Mouse (Mus musculus) splenic B cell, adult 2 months (primary cell): ENCODE results near the gene Plcb1.

Experiments used
- DNase-seq: peaks from one replicate; pipeline ENCODE4 v3.0.0-alpha.2; 2011; ENCODE audit warnings: low read depth, low spot score
- H3K27me3 ChIP-seq: 2 replicates; pipeline ENCODE4 v1.6.1; 2012; ENCODE audit warnings: mild to moderate bottlenecking, low read length, moderate library complexity, mixed read lengths; ENCODE audit not compliant: control insufficient read depth, poor library complexity, insufficient read depth, severe bottlenecking
- H3K36me3 ChIP-seq: 2 replicates; pipeline ENCODE4 v1.6.1; 2012; ENCODE audit warnings: mild to moderate bottlenecking, low read length, moderate library complexity, mixed read lengths; ENCODE audit not compliant: control insufficient read depth, poor library complexity, insufficient read depth, severe bottlenecking

The Plcb1 gene

GRCm38 (mm10) chr2:134914091-134914550, 128.3 kb downstream of the Plcb1 start:
- no peak for DNase-seq
- H3K36me3 ChIP-seq, result no peaks in the 10 kb centered on the region
- no peaks in the 10 kb centered on the region for H3K27me3 ChIP-seq

GRCm38 (mm10) chr2:134915035-134915434, 129.2 kb downstream of the Plcb1 start:
- no peak for DNase-seq
- H3K36me3 ChIP-seq, result no peaks in the 10 kb centered on the region
- no peaks in the 10 kb centered on the region for H3K27me3 ChIP-seq

DNA sequence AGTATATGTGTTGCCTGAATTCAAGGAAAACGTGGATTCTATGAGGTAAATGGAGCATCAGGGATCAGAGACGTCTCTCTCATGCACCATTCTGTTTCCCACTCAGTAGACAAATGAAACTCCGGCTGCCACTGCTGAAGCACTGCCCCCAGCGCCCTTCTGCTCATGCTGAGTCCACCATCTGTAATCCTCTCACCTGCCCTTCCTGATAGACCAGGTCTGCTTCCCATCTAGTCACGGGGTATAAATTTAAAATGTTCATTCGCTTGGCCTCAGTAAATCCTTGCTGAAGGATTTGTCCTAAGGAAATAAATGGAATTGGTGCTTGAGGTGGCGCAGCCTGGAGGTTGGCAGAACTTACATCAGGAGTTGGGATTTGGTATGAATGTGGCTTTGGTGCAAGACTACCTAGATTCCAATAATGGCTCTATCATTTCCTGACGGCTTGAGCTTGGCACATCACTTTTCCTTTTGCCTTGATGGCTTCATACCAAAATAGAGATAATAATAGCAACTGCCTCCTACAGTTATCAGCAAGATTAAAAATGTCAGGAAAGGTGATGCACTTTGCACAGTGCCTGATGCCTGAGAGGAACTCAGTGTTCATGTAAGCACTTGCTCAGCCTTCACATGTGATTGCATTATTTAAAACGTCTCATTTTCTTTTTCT, 134.9 kb downstream of the Plcb1 start:
- no peak for DNase-seq
- no peaks in the 10 kb centered on the region for H3K27me3 ChIP-seq
- H3K36me3 ChIP-seq, result no peaks in the 10 kb centered on the region

DNA sequence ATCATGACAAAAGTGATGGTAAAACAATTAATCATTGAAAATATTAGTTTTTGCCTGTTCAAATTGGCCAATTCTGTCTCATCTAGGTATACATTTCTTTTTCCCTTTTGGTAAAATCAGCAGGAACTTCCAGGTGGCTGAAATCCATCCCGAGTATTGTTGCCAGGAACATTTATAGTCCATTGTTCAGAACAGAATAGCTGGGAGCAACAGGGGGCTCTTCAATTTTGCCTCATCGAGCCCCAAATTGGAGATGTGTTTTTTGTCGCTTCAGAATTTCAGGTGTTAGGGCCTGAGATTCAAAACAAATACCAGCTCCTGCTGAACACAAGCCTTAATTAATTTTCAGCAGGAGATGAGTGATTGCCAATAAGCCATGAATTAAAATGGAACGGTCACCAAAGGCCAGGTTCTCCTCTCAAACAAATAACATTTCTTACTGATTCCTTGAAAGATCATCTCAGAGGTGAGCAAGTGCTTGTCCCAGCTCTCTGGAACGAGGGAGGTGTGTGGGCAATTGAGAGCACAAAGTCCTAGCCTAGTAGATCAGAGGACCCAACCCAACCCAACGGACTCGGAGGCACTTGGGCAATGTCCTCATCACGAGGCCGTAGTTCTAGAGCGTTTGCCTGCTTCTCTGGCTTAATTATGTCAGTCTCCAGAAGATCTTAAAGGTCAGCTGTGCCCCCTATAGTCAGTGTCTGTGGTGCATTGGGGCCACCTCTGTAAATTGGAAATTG, 136.9 kb downstream of the Plcb1 start:
- no peak for DNase-seq
- Histone ChIP-seq H3K36me3 (no peaks in the 10 kb centered on the region), H3K27me3 (no peaks in the 10 kb centered on the region)

DNA sequence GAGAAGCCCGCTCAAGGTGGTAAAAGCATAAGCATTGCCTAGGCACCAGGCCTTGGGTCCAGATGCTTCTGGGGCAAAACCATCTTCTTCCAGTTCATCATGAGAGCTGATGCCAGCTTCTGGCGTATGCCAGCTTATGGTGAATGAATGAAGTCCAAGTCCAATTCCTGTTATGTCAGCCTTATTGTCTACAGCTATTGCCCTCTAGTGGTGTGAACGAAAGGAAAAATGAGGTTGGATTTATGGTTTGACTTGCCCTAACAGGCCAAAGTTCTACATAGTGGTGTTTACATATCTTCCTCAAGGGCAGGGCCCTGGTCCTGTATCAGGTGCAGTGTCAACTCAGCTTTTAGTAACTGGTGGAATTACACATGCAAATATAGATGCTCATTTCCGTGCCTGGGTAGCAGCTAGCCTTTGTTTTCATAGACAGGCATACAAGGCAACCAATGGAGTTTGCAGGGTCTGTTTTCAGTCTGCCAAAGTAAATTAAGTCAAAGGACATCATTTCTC, 138.3 kb downstream of the Plcb1 start:
- DNase-seq, result no peak
- Histone ChIP-seq H3K27me3 (no peaks in the 10 kb centered on the region), H3K36me3 (no peaks in the 10 kb centered on the region)

DNA sequence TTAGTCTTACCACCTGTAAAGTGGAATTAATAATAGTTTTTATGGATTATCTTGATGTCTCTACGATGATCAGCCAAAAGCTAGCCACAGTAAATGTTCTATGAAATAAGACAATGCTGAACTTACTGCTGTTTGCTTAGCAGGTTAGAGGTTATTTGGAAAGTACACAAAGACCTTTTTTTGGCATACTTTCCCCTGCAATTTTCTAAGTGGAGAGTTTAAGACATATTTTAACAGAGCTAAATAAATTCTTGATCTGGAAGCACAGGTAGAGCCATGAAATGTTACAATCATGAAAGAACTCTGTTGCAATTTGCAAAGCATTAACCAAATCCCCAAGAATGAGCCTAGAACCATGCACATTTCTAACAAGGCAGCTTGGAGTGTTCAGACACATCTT, 140.4 kb downstream of the Plcb1 start:
- H3K27me3 ChIP-seq, result no peaks in the 10 kb centered on the region
- H3K36me3 ChIP-seq, result no peaks in the 10 kb centered on the region
- DNase-seq, result no peak

DNA sequence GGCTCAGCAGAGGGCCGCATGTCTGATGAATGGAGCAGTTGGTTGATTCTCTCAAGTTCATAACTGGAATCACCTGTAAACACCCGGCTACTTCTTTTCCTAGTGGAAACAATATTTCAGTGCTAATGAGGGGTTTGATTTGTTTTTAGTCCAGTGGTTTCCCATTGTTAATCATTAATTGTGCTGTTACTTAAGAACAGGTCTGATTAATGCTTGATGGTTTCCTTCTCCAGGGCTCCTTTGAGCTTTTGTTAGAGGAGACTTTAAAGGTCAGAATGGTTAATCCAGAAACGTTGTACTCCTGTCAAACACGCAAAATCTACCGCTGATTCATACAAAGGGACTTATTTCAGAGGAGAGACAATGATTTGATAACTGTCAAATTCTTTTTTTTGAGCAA, 141.2 kb downstream of the Plcb1 start:
- no peaks in the 10 kb centered on the region for H3K27me3 ChIP-seq
- no peak for DNase-seq
- no peaks in the 10 kb centered on the region for H3K36me3 ChIP-seq

GRCm38 (mm10) chr2:134929452-134929851, 143.6 kb downstream of the Plcb1 start:
- DNase-seq, result no peak
- no peaks in the 10 kb centered on the region for H3K36me3 ChIP-seq
- H3K27me3 ChIP-seq, result no peaks in the 10 kb centered on the region

GRCm38 (mm10) chr2:134930961-134931360, 145.1 kb downstream of the Plcb1 start:
- H3K36me3 ChIP-seq, result no peaks in the 10 kb centered on the region
- H3K27me3 ChIP-seq, result no peaks in the 10 kb centered on the region
- DNase-seq, result no peak

GRCm38 (mm10) chr2:134931756-134932421, 146.0 kb downstream of the Plcb1 start:
- no peak for DNase-seq
- Histone ChIP-seq H3K36me3 (no peaks in the 10 kb centered on the region), H3K27me3 (no peaks in the 10 kb centered on the region)

DNA sequence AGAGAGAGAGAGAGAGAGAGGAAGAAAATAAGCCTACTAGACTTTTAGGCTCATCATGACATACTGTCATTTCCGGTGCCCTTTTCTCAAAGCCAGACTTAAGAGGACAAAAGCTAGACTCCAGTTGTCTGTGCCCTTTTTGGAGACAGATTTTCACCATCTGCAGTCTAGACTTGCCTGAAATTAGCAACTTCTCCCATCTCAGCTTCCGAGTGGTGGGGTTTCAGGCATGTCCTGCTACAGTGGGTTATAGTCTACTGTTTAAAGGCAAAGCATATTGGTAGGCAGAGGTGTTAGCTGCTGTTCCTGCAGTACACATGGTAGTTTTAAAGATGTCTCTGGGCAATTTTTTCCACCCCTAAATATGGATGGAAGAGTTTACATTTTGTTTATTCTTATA, 149.6 kb downstream of the Plcb1 start:
- no peaks in the 10 kb centered on the region for H3K36me3 ChIP-seq
- no peak for DNase-seq
- H3K27me3 ChIP-seq, result no peaks in the 10 kb centered on the region

- Histone ChIP-seq H3K27me3 (no peaks in the 10 kb centered on the region), H3K36me3 (no peaks in the 10 kb centered on the region)
- no peak for DNase-seq
Observed at GRCm38 (mm10) chr2:134935970-134936649, 150.2 kb downstream of the Plcb1 start.

GRCm38 (mm10) chr2:134937666-134938065, 151.8 kb downstream of the Plcb1 start:
- Histone ChIP-seq H3K36me3 (no peaks in the 10 kb centered on the region), H3K27me3 (no peaks in the 10 kb centered on the region)
- DNase-seq, result no peak

DNA sequence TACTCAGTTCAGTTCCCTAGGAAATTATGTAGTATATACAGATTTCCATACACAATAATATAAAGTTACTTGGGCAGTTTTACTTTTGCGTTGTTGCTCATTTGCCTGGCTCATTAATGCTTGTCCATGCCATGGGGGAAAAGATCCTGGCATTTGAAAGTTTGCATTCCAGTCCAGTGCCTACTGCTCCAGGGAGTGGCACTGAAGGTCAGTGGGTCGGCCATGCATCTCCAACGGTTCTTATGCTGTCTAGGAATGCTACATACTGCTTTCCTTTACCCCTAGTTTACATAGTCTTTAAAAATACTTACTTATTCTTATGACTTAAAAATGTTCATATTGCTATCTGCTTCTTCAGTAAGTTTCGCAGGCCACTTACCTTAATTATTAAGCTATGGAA, 156.2 kb downstream of the Plcb1 start:
- Histone ChIP-seq H3K36me3 (no peaks in the 10 kb centered on the region), H3K27me3 (no peaks in the 10 kb centered on the region)
- no peak for DNase-seq
